Mouse (Mus musculus): Measurements from ENCODE around the gene Vcl. TPM values are rescaled to one million over a fixed set of nuclear protein-coding genes. Genes with fewer than 3 reads are reported as not detected.
A peak's percentile ranks its signal among the peaks of the same experiment; 100 is the strongest.

Gene Vcl
- polyA plus RNA-seq, 1 experiment from 2014 or later: 15.5 TPM

- Histone ChIP-seq H3K4me3 (peak overlapping the region; percentile 95), H3K4me2 (peak overlapping the region; percentile 82), H3K36me3 (no peaks in the 10 kb centered on the region), H3K27me3 (no peaks in the 10 kb centered on the region), H3K4me1 (replicated peaks) (peaks cover 16% of the 10 kb centered on the region), H3K9me3 (no peaks in the 10 kb centered on the region), H3K27ac (replicated peaks) (peak overlapping the region; percentile 96), H3K9ac (peak overlapping the region; percentile 85)
- under 1% methylated on average over 25 of the region's 25 CpGs for WGBS
- ATAC-seq (ENCODE audit: low FRiP score, low read depth): peak; percentile 80
Measured at GRCm38 (mm10) chr14:21052781-21053130, 123.6 kb downstream of the Vcl start.

GRCm38 (mm10) chr14:21053151-21053550, 124.0 kb downstream of the Vcl start:
- ATAC-seq (ENCODE audit: low FRiP score, low read depth): no peak
- H3K36me3 ChIP-seq: no peaks in the 10 kb centered on the region
- H3K27me3 ChIP-seq: no peaks in the 10 kb centered on the region
- peak overlapping the region; percentile 82 for H3K4me2 ChIP-seq
- WGBS: 9% methylated on average over 8 of the region's 8 CpGs
- H3K9me3 ChIP-seq: no peaks in the 10 kb centered on the region
- peak overlapping the region; percentile 95 for H3K4me3 ChIP-seq
- H3K27ac ChIP-seq (replicated peaks): no peak overlapping the region
- peak overlapping the region; percentile 85 for H3K9ac ChIP-seq
- peaks cover 16% of the 10 kb centered on the region for H3K4me1 ChIP-seq (replicated peaks)

- Histone ChIP-seq H3K4me1 (replicated peaks) (peaks cover 16% of the 10 kb centered on the region), H3K4me3 (peak overlapping the region; percentile 95; the same call in 1 of the 2 replicates), H3K27ac (replicated peaks) (no peak overlapping the region), H3K4me2 (peak overlapping the region; percentile 82), H3K9me3 (no peaks in the 10 kb centered on the region), H3K9ac (no peak overlapping the region), H3K27me3 (no peaks in the 10 kb centered on the region), H3K36me3 (no peaks in the 10 kb centered on the region)
- WGBS: 47% methylated on average over 7 of the region's 7 CpGs
- no peak for ATAC-seq (ENCODE audit: low FRiP score, low read depth)
Measured at GRCm38 (mm10) chr14:21053586-21053985, 124.4 kb downstream of the Vcl start.

- WGBS: 96% methylated on average over 2 of the region's 2 CpGs
- Histone ChIP-seq H3K27me3 (no peaks in the 10 kb centered on the region), H3K4me2 (no peak overlapping the region), H3K36me3 (no peaks in the 10 kb centered on the region), H3K4me3 (no peak overlapping the region), H3K4me1 (replicated peaks) (no peaks in the 10 kb centered on the region), H3K9me3 (no peaks in the 10 kb centered on the region), H3K27ac (replicated peaks) (no peak overlapping the region), H3K9ac (no peak overlapping the region)
- ATAC-seq (ENCODE audit: low FRiP score, low read depth): no peak
Measured at GRCm38 (mm10) chr14:21058972-21059371, 129.8 kb downstream of the Vcl start.

GRCm38 (mm10) chr14:21062766-21063513, 133.7 kb downstream of the Vcl start:
- Histone ChIP-seq H3K9me3 (no peaks in the 10 kb centered on the region), H3K36me3 (no peaks in the 10 kb centered on the region), H3K27me3 (no peaks in the 10 kb centered on the region), H3K27ac (replicated peaks) (no peak overlapping the region), H3K4me3 (no peak overlapping the region), H3K4me2 (no peak overlapping the region), H3K4me1 (replicated peaks) (no peaks in the 10 kb centered on the region), H3K9ac (no peak overlapping the region)
- ATAC-seq (ENCODE audit: low FRiP score, low read depth): no peak
- 80% methylated on average over 5 of the region's 5 CpGs for WGBS

- H3K36me3 ChIP-seq: no peaks in the 10 kb centered on the region
- H3K9me3 ChIP-seq: no peaks in the 10 kb centered on the region
- H3K27ac ChIP-seq (replicated peaks): no peak overlapping the region
- no peak overlapping the region for H3K9ac ChIP-seq
- H3K27me3 ChIP-seq: no peaks in the 10 kb centered on the region
- no peaks in the 10 kb centered on the region for H3K4me1 ChIP-seq (replicated peaks)
- WGBS: 65% methylated on average over 1 of the region's 1 CpGs
- ATAC-seq (ENCODE audit: low FRiP score, low read depth): no peak
- H3K4me2 ChIP-seq: no peak overlapping the region
- H3K4me3 ChIP-seq: no peak overlapping the region
Measured at GRCm38 (mm10) chr14:21064321-21064720, 135.1 kb downstream of the Vcl start.

GRCm38 (mm10) chr14:21065490-21066162, 136.4 kb downstream of the Vcl start:
- 74% methylated on average over 8 of the region's 8 CpGs for WGBS

GRCm38 (mm10) chr14:21069594-21069993, 140.4 kb downstream of the Vcl start:
- 92% methylated on average over 5 of the region's 5 CpGs for WGBS
- no peaks in the 10 kb centered on the region for H3K36me3 ChIP-seq
- ATAC-seq (ENCODE audit: low FRiP score, low read depth): no peak
- H3K4me3 ChIP-seq: no peak overlapping the region
- no peak overlapping the region for H3K27ac ChIP-seq (replicated peaks)
- no peak overlapping the region for H3K4me2 ChIP-seq
- no peaks in the 10 kb centered on the region for H3K9me3 ChIP-seq
- H3K9ac ChIP-seq: no peak overlapping the region
- H3K4me1 ChIP-seq (replicated peaks): no peaks in the 10 kb centered on the region
- H3K27me3 ChIP-seq: no peaks in the 10 kb centered on the region

More at GRCm38 (mm10) chr14:21065490-21066162, 136.4 kb downstream of the Vcl start:
- no peak overlapping the region for H3K9ac ChIP-seq
- no peaks in the 10 kb centered on the region for H3K9me3 ChIP-seq
- H3K27me3 ChIP-seq: no peaks in the 10 kb centered on the region
- no peak overlapping the region for H3K4me2 ChIP-seq
- no peak for ATAC-seq (ENCODE audit: low FRiP score, low read depth)
- H3K27ac ChIP-seq (replicated peaks): no peak overlapping the region
- H3K4me1 ChIP-seq (replicated peaks): no peaks in the 10 kb centered on the region
- no peak overlapping the region for H3K4me3 ChIP-seq
- H3K36me3 ChIP-seq: no peaks in the 10 kb centered on the region

GRCm38 (mm10) chr14:21073981-21074380, 144.8 kb downstream of the Vcl start:
- no peak overlapping the region for H3K4me2 ChIP-seq
- peaks cover 6% of the 10 kb centered on the region for H3K4me1 ChIP-seq (replicated peaks)
- H3K9ac ChIP-seq: no peak overlapping the region
- no peak overlapping the region for H3K27ac ChIP-seq (replicated peaks)
- 76% methylated on average over 3 of the region's 3 CpGs for WGBS
- no peak overlapping the region for H3K4me3 ChIP-seq
- H3K36me3 ChIP-seq: no peaks in the 10 kb centered on the region
- no peak for ATAC-seq (ENCODE audit: low FRiP score, low read depth)
- no peaks in the 10 kb centered on the region for H3K9me3 ChIP-seq
- H3K27me3 ChIP-seq: no peaks in the 10 kb centered on the region

GRCm38 (mm10) chr14:21074398-21075320, 145.5 kb downstream of the Vcl start:
- 63% methylated on average over 11 of the region's 11 CpGs for WGBS
- Histone ChIP-seq H3K27ac (replicated peaks) (no peak overlapping the region), H3K27me3 (no peaks in the 10 kb centered on the region), H3K9ac (no peak overlapping the region), H3K4me3 (peak overlapping the region; percentile 64; the same call in 1 of the 2 replicates), H3K4me2 (peak overlapping the region; percentile 73), H3K9me3 (no peaks in the 10 kb centered on the region), H3K4me1 (replicated peaks) (peaks cover 6% of the 10 kb centered on the region), H3K36me3 (no peaks in the 10 kb centered on the region)
- ATAC-seq (ENCODE audit: low FRiP score, low read depth): no peak

GRCm38 (mm10) chr14:21075751-21076500, 146.7 kb downstream of the Vcl start:
- Histone ChIP-seq H3K27me3 (no peaks in the 10 kb centered on the region), H3K27ac (replicated peaks) (peak overlapping the region; percentile 82), H3K4me3 (peak overlapping the region; percentile 64), H3K9me3 (no peaks in the 10 kb centered on the region), H3K4me1 (replicated peaks) (peaks cover 6% of the 10 kb centered on the region), H3K9ac (peak overlapping the region; percentile 54), H3K36me3 (no peaks in the 10 kb centered on the region), H3K4me2 (peak overlapping the region; percentile 73)
- 1% methylated on average over 59 of the region's 59 CpGs for WGBS
- peak; percentile 98 for ATAC-seq (ENCODE audit: low FRiP score, low read depth)

All from hindbrain, embryonic 15.5 days (tissue).